Mouse (Mus musculus) C2C12 (cell line): ENCODE results near the gene Clstn2.

Source experiments
- CTCF ChIP-seq: IDR thresholded peaks from one replicate; pipeline ENCODE4 v1.5.1; 2011; ENCODE audit not compliant: control insufficient read depth, insufficient read depth, insufficient read length
- MAX ChIP-seq: IDR thresholded peaks from one replicate; pipeline ENCODE4 v1.6.1; 2011; ENCODE audit warnings: mild to moderate bottlenecking, control low read depth
- MYOG ChIP-seq: IDR thresholded peaks from one replicate; pipeline ENCODE4 v1.6.1; 2011; ENCODE audit not compliant: control insufficient read depth, insufficient read length; ENCODE audit errors: extremely low read depth
- USF1 ChIP-seq: IDR thresholded peaks from one replicate; pipeline ENCODE4 v1.6.1; 2011; ENCODE audit warnings: low read depth, mild to moderate bottlenecking, control low read depth, moderate library complexity

DNA sequence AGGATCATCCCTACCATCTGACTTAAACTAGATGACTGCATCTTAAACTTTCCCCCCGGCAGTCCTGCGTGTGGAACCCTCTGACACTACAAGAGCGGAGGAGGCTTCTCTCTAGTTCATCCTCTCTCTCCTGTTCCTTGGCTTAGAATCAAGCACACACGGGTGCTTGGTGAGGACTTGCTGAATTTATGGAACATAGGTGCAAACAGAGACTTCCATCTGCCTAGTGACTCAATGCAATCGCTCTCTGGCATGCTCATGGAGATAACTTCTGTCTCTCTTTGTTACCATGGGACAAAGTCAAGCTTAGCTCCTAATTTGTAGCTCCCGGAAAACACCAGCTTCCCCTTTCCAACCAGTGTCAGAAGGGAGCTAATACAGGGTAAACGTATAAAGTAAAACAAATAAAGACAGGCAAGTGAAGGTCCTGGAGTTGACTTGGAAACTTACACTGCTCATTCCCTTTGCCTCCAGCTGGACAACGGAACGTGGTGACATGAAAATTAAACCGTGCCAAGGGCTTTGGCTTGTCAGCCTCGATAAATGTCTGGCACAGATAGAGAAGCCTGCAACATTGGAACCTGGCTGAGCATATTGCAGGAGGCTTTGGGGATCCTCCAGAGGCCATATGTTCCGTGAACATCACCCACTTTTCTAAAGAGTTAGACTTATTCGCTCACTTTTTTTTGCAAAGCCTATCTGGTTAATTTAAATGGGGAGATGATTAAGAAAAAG is 583.5 kb downstream of the Clstn2 start:
- TF ChIP-seq USF1 (no peak), CTCF (no peak), MYOG (no peak), MAX (no peak)
